Mouse (Mus musculus): ENCODE measurements around the gene Nfs1. TPM values are rescaled to one million over a fixed set of nuclear protein-coding genes. Genes with fewer than 3 reads are reported as not detected.
"Not testable (repeated sequence)": the region's sequence is repeated elsewhere in the genome, so short reads cannot be mapped to it uniquely, and the experiment has no call there.

Gene Nfs1
- polyA plus RNA-seq, 1 experiment from 2014 or later: 50.0 TPM

DNA sequence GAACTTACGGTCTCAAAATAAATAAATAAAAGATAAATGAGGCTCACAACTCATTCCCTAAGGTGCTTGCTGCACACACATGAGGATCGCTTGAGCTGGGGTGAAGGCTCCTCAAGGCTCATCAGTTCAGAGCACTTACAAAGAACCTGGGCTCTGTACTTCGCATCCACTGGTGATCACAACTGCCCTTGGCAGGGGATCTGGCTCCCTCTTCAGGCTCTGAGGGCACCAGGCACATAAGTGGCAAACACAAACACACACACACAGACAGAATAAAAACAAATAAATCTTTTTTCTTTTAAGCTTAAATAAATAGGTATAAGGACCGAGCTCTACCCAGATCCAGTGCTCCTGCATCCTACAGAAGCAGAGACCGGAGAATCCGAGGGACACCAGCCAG, 8.3 kb downstream of the Nfs1 start:
- Histone ChIP-seq H3K27me3 (replicated peaks) (no peaks in the 10 kb centered on the region), H3K9ac (no peak overlapping the region), H3K27ac (no peak overlapping the region), H3K4me3 (replicated peaks) (no peak overlapping the region), H3K9me3 (no peaks in the 10 kb centered on the region), H3K4me1 (no peaks in the 10 kb centered on the region), H3K4me2 (no peak overlapping the region), H3K36me3 (peaks cover 4% of the 10 kb centered on the region; the same call in 1 of the 2 replicates)
- WGBS: 80% methylated on average over 6 of the region's 6 CpGs
- ATAC-seq (ENCODE audit: insufficient read depth, low FRiP score, low read depth): no peak

DNA sequence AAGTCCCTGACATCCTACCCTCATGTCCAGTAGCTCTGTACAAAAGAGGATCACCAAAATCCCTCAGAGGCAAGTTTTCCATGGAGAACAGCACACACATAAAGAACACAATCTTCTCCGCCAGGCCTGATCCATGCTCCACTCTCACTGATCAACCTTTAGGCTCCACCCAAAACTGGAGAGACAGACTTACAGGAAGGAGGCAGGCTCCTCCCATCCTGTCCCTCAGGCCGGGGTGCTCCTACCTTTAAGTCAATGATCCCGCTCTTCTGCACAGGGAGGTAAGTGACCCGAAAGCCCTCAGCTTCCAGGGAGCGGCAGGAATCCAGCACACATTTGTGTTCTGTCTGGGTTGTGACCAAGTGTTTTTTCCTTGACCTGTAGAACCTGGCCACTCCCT, 9.8 kb downstream of the Nfs1 start:
- Histone ChIP-seq H3K4me3 (replicated peaks) (no peak overlapping the region), H3K27ac (no peak overlapping the region), H3K9me3 (no peaks in the 10 kb centered on the region), H3K36me3 (peaks cover 4% of the 10 kb centered on the region; the same call in 1 of the 2 replicates), H3K4me2 (no peak overlapping the region), H3K4me1 (no peaks in the 10 kb centered on the region), H3K27me3 (replicated peaks) (no peaks in the 10 kb centered on the region), H3K9ac (no peak overlapping the region)
- ATAC-seq (ENCODE audit: insufficient read depth, low FRiP score, low read depth): no peak
- 79% methylated on average over 5 of the region's 5 CpGs for WGBS

DNA sequence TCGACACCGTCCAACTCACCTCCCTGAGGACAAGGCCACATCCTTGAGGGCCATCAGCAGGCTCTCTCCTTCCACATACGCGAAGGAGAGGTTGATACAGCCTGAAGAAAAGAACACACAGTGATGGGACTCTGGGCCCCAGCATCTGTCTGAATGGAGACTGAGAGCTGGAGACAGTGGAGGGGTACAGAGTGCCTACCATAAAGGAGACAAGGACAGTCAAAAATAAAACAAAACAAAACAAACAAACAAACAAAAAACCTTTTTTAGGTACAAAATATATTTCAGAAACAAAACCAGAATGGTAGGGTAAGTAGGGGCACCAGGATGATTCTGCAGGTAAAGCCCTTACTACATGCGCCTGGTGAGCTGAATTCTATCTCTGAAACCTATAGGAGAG, 17.0 kb downstream of the Nfs1 start, which contains the start of gene Gm28036:
Gene Gm28036, minus strand, starts transcription at position 101 of the 400 bp plus-strand sequence.
- 95% methylated on average over 5 of the region's 5 CpGs for WGBS
- no peak for ATAC-seq (ENCODE audit: insufficient read depth, low FRiP score, low read depth)
- peaks cover 8% of the 10 kb centered on the region; the same call in 1 of the 2 replicates for H3K36me3 ChIP-seq
- no peaks in the 10 kb centered on the region for H3K4me1 ChIP-seq
- no peak within 1 kb of the TSS for H3K9ac ChIP-seq
- H3K4me2 ChIP-seq: no peak within 1 kb of the TSS
- H3K27me3 ChIP-seq (replicated peaks): no peaks in the 10 kb centered on the region
- H3K9me3 ChIP-seq: no peaks in the 10 kb centered on the region
- no peak within 1 kb of the TSS for H3K27ac ChIP-seq
- no peak within 1 kb of the TSS for H3K4me3 ChIP-seq (replicated peaks)

DNA sequence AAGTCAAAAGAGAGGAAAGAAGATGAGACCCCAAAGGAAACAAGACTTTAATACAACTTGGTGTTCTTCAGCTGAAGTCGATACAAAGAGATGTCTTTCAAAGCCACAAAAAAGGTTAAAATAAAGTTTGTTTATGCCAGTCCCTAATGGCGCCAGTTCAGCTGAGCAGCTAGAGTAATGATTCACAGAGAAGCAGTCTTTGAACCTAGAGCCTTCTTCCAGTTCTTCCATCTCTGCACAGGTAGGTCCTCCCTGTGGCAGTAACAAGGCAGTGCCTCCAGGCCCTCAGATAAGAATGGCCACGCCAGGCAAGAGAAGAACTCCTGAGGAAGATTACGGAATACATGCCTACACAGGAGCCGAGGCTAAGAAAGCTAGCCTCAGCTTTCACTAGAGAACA, 20.3 kb downstream of the Nfs1 start:
- Histone ChIP-seq H3K27ac (no peak overlapping the region), H3K4me2 (no peak overlapping the region), H3K9me3 (no peaks in the 10 kb centered on the region), H3K36me3 (0 out of 2 replicates have a peak, but pooled peaks cover 8% of the 10 kb centered on the region), H3K27me3 (replicated peaks) (no peaks in the 10 kb centered on the region), H3K4me1 (no peaks in the 10 kb centered on the region), H3K4me3 (replicated peaks) (no peak overlapping the region), H3K9ac (no peak overlapping the region)
- 87% methylated on average over 5 of the region's 5 CpGs for WGBS
- ATAC-seq (ENCODE audit: insufficient read depth, low FRiP score, low read depth): no peak

DNA sequence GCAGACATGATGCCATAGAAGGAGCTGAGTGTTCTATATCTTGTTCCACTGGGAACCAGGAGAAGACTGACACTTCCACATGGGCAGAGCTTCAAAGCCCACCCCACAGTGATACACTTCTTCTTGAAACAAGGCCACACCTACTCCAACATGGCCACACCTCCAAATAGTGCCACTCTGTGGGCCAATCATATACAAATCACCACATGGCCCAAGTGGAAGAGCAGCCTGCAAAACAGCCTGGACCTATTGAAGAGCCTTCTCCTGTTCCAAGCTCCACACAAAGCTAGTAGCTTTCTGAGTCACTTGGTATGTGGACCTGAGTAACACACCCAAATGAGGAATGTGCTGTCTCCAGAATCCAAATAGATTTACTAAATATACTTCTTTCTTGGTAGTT, 24.4 kb downstream of the Nfs1 start:
- Histone ChIP-seq H3K4me1 (no peaks in the 10 kb centered on the region), H3K4me2 (no peak overlapping the region), H3K4me3 (replicated peaks) (no peak overlapping the region), H3K27me3 (replicated peaks) (no peaks in the 10 kb centered on the region), H3K9ac (no peak overlapping the region), H3K9me3 (no peaks in the 10 kb centered on the region), H3K36me3 (no peaks in the 10 kb centered on the region), H3K27ac (no peak overlapping the region)
- ATAC-seq (ENCODE audit: insufficient read depth, low FRiP score, low read depth): no peak

DNA sequence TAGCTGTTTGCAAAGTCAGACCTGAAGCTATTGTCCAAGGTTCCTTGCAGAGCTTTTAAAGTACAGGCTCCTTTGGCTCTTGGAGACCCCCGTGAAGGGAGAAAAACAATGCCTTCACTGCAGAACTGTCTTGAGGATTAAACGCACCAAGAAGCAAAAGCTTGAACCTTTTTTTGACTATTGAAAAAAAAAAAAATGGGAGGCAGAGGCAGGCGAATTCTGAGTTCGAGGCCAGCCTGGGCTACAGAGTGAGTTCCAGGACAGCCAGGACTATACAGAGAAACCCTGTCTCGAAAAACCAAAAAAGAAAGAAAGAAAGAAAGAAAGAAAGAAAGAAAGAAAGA, 31.9 kb downstream of the Nfs1 start:
- not testable (repeated sequence) for H3K9ac ChIP-seq; H3K4me1 ChIP-seq; ATAC-seq (ENCODE audit: insufficient read depth, low FRiP score, low read depth); H3K27me3 ChIP-seq (replicated peaks); H3K36me3 ChIP-seq; H3K9me3 ChIP-seq
- 19% methylated on average over 5 of the region's 5 CpGs for WGBS
- H3K27ac ChIP-seq: peak overlapping the region; percentile 92
- peak overlapping the region; percentile 72 for H3K4me2 ChIP-seq
- peak overlapping the region; percentile 95 for H3K4me3 ChIP-seq (replicated peaks)

DNA sequence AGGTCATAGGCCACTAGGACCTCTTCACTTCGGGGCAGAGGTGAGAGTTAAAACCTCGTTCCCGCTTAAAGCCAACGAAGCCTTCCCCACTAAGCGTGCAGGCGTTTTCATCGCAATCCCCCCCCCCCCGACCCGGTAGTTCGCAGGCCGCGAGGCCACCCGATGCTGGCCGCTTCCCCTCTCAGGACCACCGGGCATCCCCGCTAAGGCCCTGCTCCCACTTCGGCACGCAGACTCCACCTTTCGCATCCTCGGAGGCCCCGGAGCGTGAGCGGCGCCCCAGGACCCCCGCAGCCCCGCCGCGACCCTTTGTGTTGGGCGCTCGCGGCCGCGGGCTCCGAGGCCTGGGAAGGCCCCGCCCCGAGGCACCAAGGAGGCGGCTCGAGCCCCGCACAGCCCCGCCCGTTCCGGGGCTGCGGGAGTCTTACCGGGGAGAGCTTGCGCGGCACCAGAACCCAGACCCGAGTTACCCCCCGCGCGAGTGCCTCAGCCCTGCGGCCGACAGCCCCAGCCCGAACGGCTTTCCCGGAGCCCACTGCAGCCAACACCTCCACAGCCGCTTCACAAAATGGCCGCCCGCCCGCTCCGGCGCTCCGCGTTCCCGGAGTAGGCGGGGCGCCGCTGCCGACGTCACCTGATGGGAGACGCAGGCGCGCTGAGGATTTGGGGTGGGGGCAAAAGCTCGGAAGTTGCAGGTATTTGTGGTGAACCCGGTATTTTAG, 32.5 kb downstream of the Nfs1 start, which contains the start of the genes Cpne1 and Rbm12:
Gene Cpne1, minus strand, starts transcription at position 608 of the 722 bp plus-strand sequence.
Gene Rbm12, minus strand, starts transcription at position 621 of the 722 bp plus-strand sequence.
- peak; percentile 90 for ATAC-seq (ENCODE audit: insufficient read depth, low FRiP score, low read depth)
- Histone ChIP-seq H3K36me3 (no peaks in the 10 kb centered on the region; the same call in 1 of the 2 replicates), H3K4me1 (peaks cover 10% of the 10 kb centered on the region; the same call in 1 of the 2 replicates), H3K9ac (peak within 1 kb of the TSS; percentile 96), H3K27me3 (replicated peaks) (no peaks in the 10 kb centered on the region), H3K27ac (peak within 1 kb of the TSS; percentile 92), H3K9me3 (no peaks in the 10 kb centered on the region), H3K4me3 (replicated peaks) (peak within 1 kb of the TSS; percentile 95), H3K4me2 (peak within 1 kb of the TSS; percentile 72)
- WGBS: under 1% methylated on average over 73 of the region's 74 CpGs

DNA sequence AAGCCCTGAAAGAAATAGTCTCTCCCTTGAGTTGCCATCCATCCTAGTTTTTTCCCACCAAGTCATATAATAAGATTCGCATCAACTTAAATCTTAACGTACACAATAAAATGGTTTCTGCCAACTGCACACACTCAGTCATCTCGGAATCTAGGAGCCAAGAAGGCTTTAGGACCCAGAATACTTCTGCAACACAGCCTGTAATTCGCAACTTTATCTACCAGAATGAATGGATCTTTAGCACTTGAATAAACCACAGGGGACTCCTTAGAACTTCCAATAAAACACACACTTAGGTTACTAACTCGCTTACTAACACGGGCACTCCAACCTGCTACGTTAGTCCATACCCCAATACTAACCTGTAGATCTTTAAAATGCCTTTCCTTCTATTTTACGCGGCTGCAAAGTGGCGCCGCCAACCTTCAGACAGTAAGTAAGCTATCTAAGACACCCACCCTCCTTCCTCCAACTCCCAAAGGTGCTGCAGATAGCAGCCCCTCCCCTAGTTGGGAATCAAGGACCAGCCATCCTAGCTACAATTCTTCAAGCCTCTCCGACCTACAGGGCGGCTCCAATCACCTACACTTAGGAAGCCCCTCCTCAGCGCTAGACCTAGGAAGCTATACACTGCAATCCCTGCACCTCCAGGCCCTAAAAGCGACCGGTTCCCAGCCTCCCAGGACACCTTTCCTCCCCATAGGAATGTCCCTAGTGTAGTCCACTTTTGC, 33.2 kb downstream of the Nfs1 start:
- under 1% methylated on average over 16 of the region's 16 CpGs for WGBS
- peak overlapping the region; percentile 96 for H3K9ac ChIP-seq
- peak; percentile 58; the same call in 1 of the 2 replicates for ATAC-seq (ENCODE audit: insufficient read depth, low FRiP score, low read depth)
- H3K27ac ChIP-seq: peak overlapping the region; percentile 92
- no peaks in the 10 kb centered on the region for H3K27me3 ChIP-seq (replicated peaks)
- H3K9me3 ChIP-seq: no peaks in the 10 kb centered on the region
- H3K36me3 ChIP-seq: no peaks in the 10 kb centered on the region; the same call in 1 of the 2 replicates
- H3K4me2 ChIP-seq: peak overlapping the region; percentile 72
- peaks cover 10% of the 10 kb centered on the region; the same call in 1 of the 2 replicates for H3K4me1 ChIP-seq
- peak overlapping the region; percentile 95 for H3K4me3 ChIP-seq (replicated peaks)

DNA sequence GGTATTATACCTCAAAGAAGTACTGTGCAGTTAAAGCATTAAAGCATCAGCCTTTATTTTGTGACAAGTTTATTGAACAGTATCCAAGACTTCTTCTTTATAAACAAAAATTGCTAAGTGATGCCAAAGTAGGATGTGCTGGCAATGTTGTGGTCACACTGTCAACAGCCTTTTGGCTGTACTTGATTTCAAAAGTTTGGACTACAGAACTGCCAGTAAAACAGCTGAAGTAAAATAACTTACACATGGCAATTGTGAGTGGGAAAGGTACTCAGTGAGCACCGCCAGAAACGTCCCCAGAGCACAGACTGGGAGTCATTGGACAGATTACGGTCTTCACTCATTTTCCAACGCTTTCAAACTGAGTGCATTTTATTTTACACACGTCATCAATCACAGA, 52.1 kb downstream of the Nfs1 start:
- Histone ChIP-seq H3K4me3 (replicated peaks) (no peak overlapping the region), H3K9ac (no peak overlapping the region), H3K36me3 (peaks cover 9% of the 10 kb centered on the region; the same call in 1 of the 2 replicates), H3K27me3 (replicated peaks) (no peaks in the 10 kb centered on the region), H3K4me2 (no peak overlapping the region), H3K9me3 (no peaks in the 10 kb centered on the region), H3K4me1 (no peaks in the 10 kb centered on the region), H3K27ac (no peak overlapping the region)
- 69% methylated on average over 5 of the region's 5 CpGs for WGBS
- no peak for ATAC-seq (ENCODE audit: insufficient read depth, low FRiP score, low read depth)

- WGBS: 86% methylated on average over 1 of the region's 1 CpGs
- Histone ChIP-seq H3K4me2 (no peak overlapping the region), H3K27me3 (replicated peaks) (no peaks in the 10 kb centered on the region), H3K9me3 (no peaks in the 10 kb centered on the region), H3K27ac (no peak overlapping the region), H3K9ac (no peak overlapping the region), H3K36me3 (no peaks in the 10 kb centered on the region), H3K4me1 (no peaks in the 10 kb centered on the region), H3K4me3 (replicated peaks) (no peak overlapping the region)
- no peak for ATAC-seq (ENCODE audit: insufficient read depth, low FRiP score, low read depth)
Observed at GRCm38 (mm10) chr2:156089799-156090198, 54.2 kb downstream of the Nfs1 start.

- Histone ChIP-seq H3K27ac (no peak overlapping the region), H3K36me3 (no peaks in the 10 kb centered on the region), H3K9ac (no peak overlapping the region), H3K9me3 (no peaks in the 10 kb centered on the region), H3K4me3 (replicated peaks) (no peak overlapping the region), H3K27me3 (replicated peaks) (no peaks in the 10 kb centered on the region), H3K4me2 (no peak overlapping the region), H3K4me1 (no peaks in the 10 kb centered on the region)
- WGBS: 79% methylated on average over 7 of the region's 7 CpGs
- no peak for ATAC-seq (ENCODE audit: insufficient read depth, low FRiP score, low read depth)
Observed at GRCm38 (mm10) chr2:156087391-156088110, 56.4 kb downstream of the Nfs1 start.
